Mouse (Mus musculus) neural tube, embryonic 13.5 days (tissue): ENCODE measurements around the gene Eras. TPM values are rescaled to one million over a fixed set of nuclear protein-coding genes. Genes with fewer than 3 reads are reported as not detected.
A peak's percentile ranks its signal among the peaks of the same experiment; 100 is the strongest.

Experiments used
- ATAC-seq: fragments of 200-750 bp; cut with Nextera tagmentation; 2 replicates; pipeline ENCODE4 v1.8.0; 2017; ENCODE audit warnings: low read depth, mild to moderate bottlenecking, moderate TSS enrichment, moderate library complexity
- H3K27ac ChIP-seq: fragments of 300-500 bp; sonication (generic); replicated peaks from 2 replicates; pipeline ENCODE4 v1.5.1; 2015; ENCODE audit warnings: moderate library complexity, mild to moderate bottlenecking, inconsistent platforms
- H3K27me3 ChIP-seq: fragments of 300-500 bp; sonication (generic); 2 replicates; pipeline ENCODE4 v1.6.1; 2015; ENCODE audit warnings: mild to moderate bottlenecking, inconsistent platforms
- H3K36me3 ChIP-seq: fragments of 300-500 bp; sonication (generic); 2 replicates; pipeline ENCODE4 v1.6.1; 2015; ENCODE audit warnings: mild to moderate bottlenecking, inconsistent platforms
- H3K4me1 ChIP-seq: fragments of 300-500 bp; sonication (generic); replicated peaks from 2 replicates; pipeline ENCODE4 v1.6.1; 2015; ENCODE audit warnings: inconsistent platforms
- H3K4me2 ChIP-seq: fragments of 300-500 bp; sonication (generic); 2 replicates; pipeline ENCODE4 v1.6.1; 2015; ENCODE audit warnings: inconsistent platforms, mild to moderate bottlenecking, moderate library complexity
- H3K4me3 ChIP-seq: fragments of 300-500 bp; sonication (generic); 2 replicates; pipeline ENCODE4 v1.5.1; 2015; ENCODE audit warnings: mild to moderate bottlenecking, inconsistent platforms
- H3K9ac ChIP-seq: fragments of 300-500 bp; sonication (generic); 2 replicates; pipeline ENCODE4 v1.6.1; 2015; ENCODE audit warnings: moderate library complexity, mild to moderate bottlenecking, inconsistent platforms
- H3K9me3 ChIP-seq: fragments of 300-500 bp; sonication (generic); 2 replicates; pipeline ENCODE4 v1.6.1; 2016; ENCODE audit warnings: inconsistent platforms
- WGBS: fragments of 180-500 bp; shearing (Covaris S2); methylation state at CpG from one replicate; pipeline ENCODE4 v1.1.7; 2015; 5-methylcytosine and 5-hydroxymethylcytosine counted together
- polyA plus RNA-seq: library from polyadenylated mRNA; unstranded; fragments of >200 nt; fragmentation: Nextera tagmentation; extraction: Ambion mirVana; gene quantifications from 2 replicates; pipeline ENCODE4 v1.2.1, GENCODE M21; 2015

Eras gene
- polyA plus RNA-seq, 1 experiment from 2014 or later: 0.24 TPM

DNA sequence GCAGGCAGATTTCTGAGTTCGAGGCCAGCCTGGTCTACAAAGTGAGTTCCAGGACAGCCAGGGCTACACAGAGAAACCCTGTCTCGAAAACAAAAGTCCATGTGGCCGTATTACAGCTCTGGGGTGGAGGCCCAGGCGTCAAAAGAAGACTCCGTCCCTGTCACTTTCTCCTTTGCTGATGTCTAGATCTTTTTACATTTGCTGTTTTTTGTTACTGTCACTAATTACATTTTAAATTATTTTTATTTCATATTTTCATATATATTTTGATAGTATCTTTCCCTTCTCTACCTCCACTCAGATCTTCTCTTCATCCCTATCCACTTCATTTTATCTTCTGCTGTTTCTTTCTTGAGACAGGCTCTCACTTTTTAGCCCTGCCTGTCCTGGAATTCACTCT is 20.7 kb downstream of the Eras start, which contains the start of gene Gm10491:
TSS of gene Gm10491 (minus strand) at position 101 of the 400 bp plus-strand sequence.
- Histone ChIP-seq H3K36me3 (peaks cover 18% of the 10 kb centered on the region), H3K27ac (no peak within 1 kb of the TSS), H3K4me1 (no peaks in the 10 kb centered on the region), H3K9ac (no peak within 1 kb of the TSS), H3K9me3 (no peaks in the 10 kb centered on the region), H3K4me2 (no peak within 1 kb of the TSS), H3K4me3 (no peak within 1 kb of the TSS), H3K27me3 (no peaks in the 10 kb centered on the region)
- 89% methylated on average over 5 of the region's 5 CpGs for WGBS
- ATAC-seq: no peak

DNA sequence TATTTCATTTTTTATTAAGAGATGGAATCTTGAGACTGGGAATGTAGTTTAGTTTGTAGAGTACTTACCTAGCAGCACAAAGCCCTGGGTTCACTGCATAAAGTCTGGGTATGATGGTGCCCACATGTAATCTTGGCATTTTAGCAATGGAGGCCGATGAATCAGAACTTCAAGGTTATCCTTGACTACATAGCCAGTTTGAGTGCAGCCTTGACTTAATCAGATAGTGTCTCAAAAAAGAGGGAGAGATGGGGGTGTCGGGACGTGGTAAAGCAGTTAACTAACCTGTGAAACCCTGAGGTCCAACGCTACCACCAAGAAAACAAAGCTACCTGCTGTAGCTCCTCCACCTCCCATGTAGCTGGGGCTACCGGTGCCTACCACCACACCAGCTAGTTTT is 24.0 kb downstream of the Eras start:
- Histone ChIP-seq H3K9ac (no peak overlapping the region), H3K4me2 (no peak overlapping the region), H3K36me3 (peaks cover 18% of the 10 kb centered on the region), H3K4me3 (no peak overlapping the region), H3K4me1 (peaks cover 7% of the 10 kb centered on the region; the same call in 1 of the 2 replicates), H3K9me3 (no peaks in the 10 kb centered on the region), H3K27ac (no peak overlapping the region), H3K27me3 (no peaks in the 10 kb centered on the region)
- whole genome bisulfite sequencing: 97% methylated on average over 5 of the region's 5 CpGs
- ATAC-seq: no peak

DNA sequence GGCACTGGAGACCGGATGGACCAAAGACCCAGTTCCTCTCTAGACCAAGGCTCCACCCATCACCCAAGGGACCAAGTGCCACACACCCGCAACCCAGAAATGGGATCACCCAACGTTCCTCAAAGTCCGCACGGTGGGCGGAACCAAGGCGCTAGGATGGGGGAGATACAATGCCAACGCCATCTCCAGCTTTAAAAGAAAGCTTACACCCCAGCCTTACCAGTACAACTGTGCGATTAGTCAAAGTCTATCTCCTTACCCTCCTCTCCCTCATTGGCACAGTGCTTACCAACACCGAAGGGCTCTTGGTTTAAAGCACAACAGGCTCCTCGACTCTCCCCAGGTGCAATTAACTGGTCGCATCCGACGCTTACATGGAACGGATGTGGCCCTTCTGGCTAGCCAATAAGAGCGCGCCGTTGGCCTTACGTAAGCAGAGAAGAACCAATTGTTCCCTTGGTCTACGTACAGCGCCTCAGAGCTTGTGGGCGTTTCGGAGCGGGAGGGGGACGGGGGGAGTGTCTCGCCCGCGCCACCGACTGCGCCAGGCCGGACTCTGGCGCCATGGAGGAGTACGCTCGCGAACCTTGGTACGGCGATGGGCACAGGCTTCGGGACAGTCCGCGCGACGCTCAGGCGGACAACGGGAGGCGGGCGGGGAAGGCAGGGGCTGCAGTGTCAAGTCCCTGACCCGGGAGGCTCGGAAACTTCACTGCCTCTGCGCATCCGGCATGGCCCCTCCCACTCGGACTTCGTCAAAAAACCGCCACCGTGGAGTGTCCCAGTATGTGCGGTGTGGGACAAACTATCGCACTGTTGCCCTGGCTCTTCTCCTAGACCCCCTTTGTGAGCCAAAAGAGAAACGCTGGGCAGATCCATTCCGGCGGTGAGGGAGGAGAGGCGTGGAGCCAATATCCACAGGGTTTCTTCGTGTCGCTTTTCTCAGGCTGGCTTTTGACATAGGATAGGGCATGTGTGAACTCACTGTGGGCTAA is 29.2 kb downstream of the Eras start, which contains the start of the genes Pqbp1 and Timm17b:
TSS of gene Pqbp1 (minus strand) at position 390 of the 995 bp plus-strand sequence.
TSS of gene Timm17b (plus strand) at position 478 of the 995 bp plus-strand sequence.
- Histone ChIP-seq H3K4me1 (peaks cover 16% of the 10 kb centered on the region), H3K27me3 (no peaks in the 10 kb centered on the region), H3K9me3 (no peaks in the 10 kb centered on the region), H3K27ac (peak within 1 kb of the TSS; percentile 89), H3K4me2 (peak within 1 kb of the TSS; percentile 60), H3K36me3 (peaks cover 19% of the 10 kb centered on the region), H3K4me3 (peak within 1 kb of the TSS; percentile 52), H3K9ac (peak within 1 kb of the TSS; percentile 73)
- ATAC-seq: peak; percentile 99
- 21% methylated on average over 62 of the region's 62 CpGs for WGBS

DNA sequence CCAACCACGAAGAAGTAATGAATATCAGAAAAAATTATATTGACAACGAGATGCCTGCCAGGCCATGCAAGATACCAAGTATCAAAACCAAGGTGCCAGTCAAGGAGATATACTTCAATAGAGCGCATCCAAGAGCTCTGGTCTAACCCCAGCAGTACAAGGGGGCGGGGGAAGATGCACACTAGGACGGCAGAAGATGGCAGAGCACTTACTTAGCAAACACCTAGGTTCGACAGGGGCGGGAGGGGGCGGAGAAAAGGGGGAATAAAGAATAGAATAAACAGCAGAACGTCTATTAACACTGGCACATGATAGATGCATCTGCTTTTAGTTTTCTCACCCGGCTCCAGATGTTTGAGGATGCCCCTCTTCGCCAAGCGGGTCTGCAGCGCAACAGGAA is 30.2 kb downstream of the Eras start:
- Histone ChIP-seq H3K27ac (peak overlapping the region; percentile 89; the same call in 1 of the 2 replicates), H3K27me3 (no peaks in the 10 kb centered on the region), H3K4me2 (peak overlapping the region; percentile 60), H3K36me3 (peaks cover 27% of the 10 kb centered on the region), H3K9ac (peak overlapping the region; percentile 67), H3K4me1 (peaks cover 16% of the 10 kb centered on the region), H3K9me3 (no peaks in the 10 kb centered on the region), H3K4me3 (peak overlapping the region; percentile 52)
- ATAC-seq: no peak
- WGBS: 34% methylated on average over 13 of the region's 13 CpGs

DNA sequence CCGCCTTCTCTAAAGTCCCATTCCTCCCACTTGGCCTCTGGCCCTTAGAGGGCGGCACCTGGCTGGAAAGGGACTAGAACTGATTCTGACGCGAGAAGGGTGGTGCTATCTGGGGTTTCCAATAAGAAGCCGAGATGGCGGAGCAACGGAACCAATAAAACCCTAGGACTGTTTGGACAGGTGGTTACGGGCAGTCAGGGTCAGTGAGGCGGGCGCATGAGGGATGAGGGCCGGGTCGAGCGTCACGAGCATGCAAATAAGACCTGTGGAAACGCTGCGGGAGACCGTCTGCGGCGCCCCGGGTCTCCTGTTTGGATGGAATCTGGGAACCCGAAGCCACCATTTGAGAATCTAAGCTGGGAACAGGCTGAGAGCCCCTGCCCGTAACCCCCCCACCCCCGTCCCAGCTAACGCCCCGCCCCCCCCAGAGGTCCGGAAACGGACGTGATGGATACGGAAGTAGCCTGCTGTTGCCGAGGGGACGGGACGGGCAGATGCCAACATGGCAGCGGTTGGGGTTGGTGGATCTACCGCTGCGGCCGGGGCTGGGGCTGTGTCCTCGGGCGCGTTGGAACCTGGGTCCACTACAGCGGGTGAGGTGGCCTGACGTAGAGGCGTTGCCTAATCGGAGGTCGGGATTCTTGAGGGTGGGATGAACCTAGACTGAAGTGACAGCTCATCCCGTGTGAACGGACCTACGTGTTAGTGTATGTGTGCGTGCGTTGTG is 44.4 kb downstream of the Eras start, which contains the start of gene Slc35a2:
TSS of gene Slc35a2 (plus strand) at position 188 of the 727 bp plus-strand sequence.
- peak within 1 kb of the TSS; percentile 56 for H3K4me3 ChIP-seq
- H3K27ac ChIP-seq: peak within 1 kb of the TSS; percentile 84
- WGBS: 15% methylated on average over 49 of the region's 49 CpGs
- H3K27me3 ChIP-seq: no peaks in the 10 kb centered on the region
- H3K9ac ChIP-seq: peak within 1 kb of the TSS; percentile 67
- no peaks in the 10 kb centered on the region for H3K9me3 ChIP-seq
- H3K36me3 ChIP-seq: peaks cover 11% of the 10 kb centered on the region; the same call in 1 of the 2 replicates
- H3K4me1 ChIP-seq: peaks cover 23% of the 10 kb centered on the region
- ATAC-seq: peak; percentile 88
- peak within 1 kb of the TSS; percentile 65 for H3K4me2 ChIP-seq

DNA sequence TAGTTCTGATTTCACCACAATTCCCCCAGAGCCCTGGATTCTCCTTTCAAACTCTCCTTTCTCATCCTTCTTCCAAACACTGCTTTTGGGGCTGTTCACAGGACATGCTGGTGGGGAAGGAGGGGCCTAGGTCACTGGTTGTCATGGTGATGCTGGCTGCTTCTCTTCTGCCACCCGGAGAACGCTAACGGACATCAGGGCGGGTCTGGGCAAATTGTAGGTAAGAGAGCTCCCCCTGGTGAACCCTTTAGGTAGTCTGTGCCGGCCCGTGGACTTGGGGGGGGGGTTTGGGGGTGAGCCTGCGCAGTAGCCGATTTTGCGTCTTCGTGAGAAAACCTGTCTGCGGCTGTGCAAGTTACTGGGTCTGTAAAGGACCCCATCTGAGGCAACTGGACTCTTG is 48.6 kb downstream of the Eras start:
- Histone ChIP-seq H3K36me3 (no peaks in the 10 kb centered on the region), H3K4me1 (peaks cover 24% of the 10 kb centered on the region), H3K9ac (0 out of 2 replicates have a peak overlapping the region, but pooled peaks have one; percentile 31), H3K27me3 (no peaks in the 10 kb centered on the region), H3K4me3 (peak overlapping the region; percentile 53), H3K4me2 (peak overlapping the region; percentile 82), H3K27ac (no peak overlapping the region), H3K9me3 (no peaks in the 10 kb centered on the region)
- peak; percentile 21; the same call in 1 of the 2 replicates for ATAC-seq
- WGBS: 10% methylated on average over 11 of the region's 11 CpGs

DNA sequence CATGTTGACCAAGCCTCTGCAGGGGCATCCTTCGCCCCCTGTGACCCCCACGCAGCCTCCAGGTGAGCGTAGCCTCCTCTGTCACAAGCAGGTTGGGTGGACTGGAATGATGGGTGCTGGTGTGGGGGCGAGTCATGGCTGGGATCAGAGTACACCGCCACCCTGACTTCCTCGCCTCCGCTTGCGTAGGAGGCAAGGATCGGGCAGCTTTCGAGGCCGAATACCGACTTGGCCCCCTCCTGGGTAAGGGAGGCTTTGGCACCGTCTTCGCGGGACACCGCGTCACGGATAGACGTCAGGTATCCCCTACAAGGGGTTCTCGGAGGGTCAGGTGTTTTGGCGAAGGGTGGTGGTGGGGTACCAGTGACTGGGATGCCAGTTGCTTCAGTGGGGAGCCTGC is 49.9 kb downstream of the Eras start:
- Histone ChIP-seq H3K36me3 (peaks cover 10% of the 10 kb centered on the region), H3K4me2 (peak overlapping the region; percentile 82), H3K9me3 (no peaks in the 10 kb centered on the region), H3K27me3 (no peaks in the 10 kb centered on the region), H3K4me3 (peak overlapping the region; percentile 53), H3K27ac (peak overlapping the region; percentile 62), H3K4me1 (peaks cover 22% of the 10 kb centered on the region), H3K9ac (peak overlapping the region; percentile 74)
- 23% methylated on average over 18 of the region's 21 CpGs for WGBS
- ATAC-seq: peak; percentile 59

DNA sequence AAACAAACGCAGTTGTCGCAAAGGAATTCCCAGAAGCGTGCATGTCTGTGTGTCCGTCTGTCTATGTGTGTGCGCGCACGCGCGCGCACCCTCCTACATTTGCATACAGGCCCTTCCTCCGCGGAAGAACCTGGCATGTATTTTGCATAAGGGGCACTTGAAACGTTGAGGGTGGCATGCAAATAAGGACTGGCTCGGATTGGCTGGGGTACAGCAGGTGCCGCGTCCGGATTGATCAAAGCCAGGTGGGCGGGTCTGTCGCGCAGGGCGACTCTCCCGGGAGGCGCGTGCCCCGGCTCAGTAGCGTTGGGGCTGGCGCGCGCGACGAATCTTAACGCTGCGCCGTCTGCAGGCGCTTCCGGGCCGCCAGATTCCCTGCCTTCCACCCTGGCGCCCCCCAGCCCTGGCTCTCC is 50.4 kb downstream of the Eras start, which contains the start of gene Pim2:
TSS of gene Pim2 (plus strand) at position 256 of the 413 bp plus-strand sequence.
- Histone ChIP-seq H3K9ac (peak within 1 kb of the TSS; percentile 74), H3K27ac (peak within 1 kb of the TSS; percentile 68), H3K36me3 (peaks cover 15% of the 10 kb centered on the region), H3K27me3 (no peaks in the 10 kb centered on the region), H3K4me2 (peak within 1 kb of the TSS; percentile 82), H3K4me1 (peaks cover 22% of the 10 kb centered on the region), H3K9me3 (no peaks in the 10 kb centered on the region), H3K4me3 (peak within 1 kb of the TSS; percentile 53)
- peak; percentile 94 for ATAC-seq
- WGBS: 18% methylated on average over 37 of the region's 38 CpGs

Other genes with a start within 250 kb of the Eras start
- 0.18 TPM in 1 of 2 replicates, not detected in the other for gene Magix, start 247.4 kb downstream of the Eras start, polyA plus RNA-seq
- 43.2 and 50.4 TPM in 2 replicates for gene Gpkow, start 231.5 kb downstream of the Eras start, polyA plus RNA-seq
- 35.0 and 36.5 TPM in 2 replicates for gene Wdr45, start 214.3 kb downstream of the Eras start, polyA plus RNA-seq
- gene Gm45208, start 206.4 kb downstream of the Eras start, polyA plus RNA-seq: not detected in 2 replicates
- 115 and 134 TPM in 2 replicates for gene Praf2, start 200.2 kb downstream of the Eras start, polyA plus RNA-seq
- 39.3 and 43.2 TPM in 2 replicates for gene Ccdc120, start 177.7 kb downstream of the Eras start, polyA plus RNA-seq
- gene Tfe3, start 166.0 kb downstream of the Eras start, polyA plus RNA-seq: 25.8 and 28.6 TPM in 2 replicates
- 74.9 and 77.1 TPM in 2 replicates for gene Gripap1, start 138.8 kb downstream of the Eras start, polyA plus RNA-seq
- 4.9 and 6.2 TPM in 2 replicates for gene Kcnd1, start 106.3 kb downstream of the Eras start, polyA plus RNA-seq
- gene Otud5, start 87.2 kb downstream of the Eras start, polyA plus RNA-seq: 51.8 and 52.2 TPM in 2 replicates
- gene Pim2, start 50.3 kb downstream of the Eras start, polyA plus RNA-seq: 16.7 and 18.6 TPM in 2 replicates
- gene Slc35a2, start 44.6 kb downstream of the Eras start, polyA plus RNA-seq: 42.3 and 45.2 TPM in 2 replicates
- 210 and 216 TPM in 2 replicates for gene Pqbp1, start 29.3 kb downstream of the Eras start, polyA plus RNA-seq
- 150 and 160 TPM in 2 replicates for gene Timm17b, start 29.2 kb downstream of the Eras start, polyA plus RNA-seq
- not detected in 2 replicates for gene Gm10491, start 20.8 kb downstream of the Eras start, polyA plus RNA-seq
- not detected in 2 replicates for gene Gm10490, start 19.1 kb downstream of the Eras start, polyA plus RNA-seq
- gene Pcsk1n, start 8.8 kb downstream of the Eras start, polyA plus RNA-seq: 192 and 252 TPM in 2 replicates
- gene Hdac6, start 19.3 kb upstream of the Eras start, polyA plus RNA-seq: 52.2 and 53.4 TPM in 2 replicates
- gene Gata1, start 49.5 kb upstream of the Eras start, polyA plus RNA-seq: 0.56 and 0.73 TPM in 2 replicates
- gene Glod5, start 89.9 kb upstream of the Eras start, polyA plus RNA-seq: not detected in 2 replicates
- 39.5 and 39.8 TPM in 2 replicates for gene Suv39h1, start 146.2 kb upstream of the Eras start, polyA plus RNA-seq
- gene Was, start 161.9 kb upstream of the Eras start, polyA plus RNA-seq: 0.24 TPM in 1 of 2 replicates, not detected in the other
- gene Wdr13, start 204.3 kb upstream of the Eras start, polyA plus RNA-seq: 47.8 and 51.7 TPM in 2 replicates
- gene Rbm3, start 217.3 kb upstream of the Eras start, polyA plus RNA-seq: 336 and 349 TPM in 2 replicates
- 20.5 and 21.2 TPM in 2 replicates for gene Tbc1d25, start 247.6 kb upstream of the Eras start, polyA plus RNA-seq